Mouse (Mus musculus): ENCODE data around the gene Arfgap2. TPM values are rescaled to one million over a fixed set of nuclear protein-coding genes. Genes with fewer than 3 reads are reported as not detected.
"Not testable (repeated sequence)": the region's sequence is repeated elsewhere in the genome, so short reads cannot be mapped to it uniquely, and the experiment has no call there.

The Arfgap2 gene
- total and polyA plus RNA-seq, 3 experiments, result 35.0 to 58.2 (median 54.7) TPM

DNA sequence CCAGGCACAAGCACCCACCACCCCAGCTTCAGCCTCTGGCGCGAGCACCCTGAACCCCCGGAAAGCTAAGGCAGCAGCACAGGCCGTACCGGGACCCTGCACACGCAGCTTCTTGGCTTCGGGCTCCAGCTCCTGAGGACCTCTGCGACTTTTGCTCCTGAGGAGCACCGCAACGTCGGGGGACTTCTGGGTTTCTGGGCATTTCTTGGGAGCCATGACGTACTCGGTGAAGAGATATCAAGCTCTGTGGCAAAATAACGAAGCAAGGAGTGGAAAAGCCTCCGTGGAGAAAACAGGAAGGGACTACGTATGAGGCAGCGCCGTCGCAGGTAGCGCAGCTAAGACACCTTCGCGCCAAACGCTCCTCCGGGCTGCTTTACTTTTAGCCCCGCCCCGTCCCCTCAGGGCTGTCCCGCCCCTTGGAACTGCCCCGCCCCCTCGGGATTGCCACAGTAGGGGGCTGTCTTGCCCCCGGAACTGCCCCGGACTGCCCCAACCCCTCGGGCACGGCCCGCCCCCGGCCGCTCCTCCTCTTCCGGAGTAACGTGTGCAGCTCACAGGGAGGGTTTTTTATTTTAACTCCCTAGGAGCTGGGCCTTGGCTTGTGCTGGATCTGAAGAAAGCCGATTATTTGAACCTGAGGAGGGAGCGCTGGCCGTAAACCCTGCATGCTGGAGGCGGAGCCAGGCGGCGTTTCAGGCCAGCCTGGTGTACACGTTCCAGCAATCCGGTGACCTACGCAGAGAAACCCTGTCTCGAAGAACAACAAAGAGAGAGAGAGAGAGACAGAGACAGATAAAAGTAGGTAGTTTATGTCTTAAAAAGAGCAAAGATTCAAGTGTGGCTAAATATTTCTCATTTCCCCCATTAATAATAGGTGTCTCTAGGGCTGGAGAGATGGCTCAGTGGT lies 27.9 kb upstream of the Arfgap2 start, which contains the start of gene Ddb2:
Gene Ddb2 (minus strand): TSS at position 382 of the 910 bp plus-strand sequence.
- Histone ChIP-seq H3K4me1 (ENCODE audit: control insufficient read depth, insufficient read depth, low read length) (peaks cover 3% of the 10 kb centered on the region), H3K4me3 (peak within 1 kb of the TSS; percentile 66), H3K27ac (peak within 1 kb of the TSS; percentile 82), H3K27me3 (ENCODE audit: control insufficient read depth, insufficient read depth, low read length) (no peaks in the 10 kb centered on the region), H3K79me2 (replicated peaks; ENCODE audit: control insufficient read depth, insufficient read depth, low read length) (no peaks in the 10 kb centered on the region), H3K9ac (ENCODE audit: low read depth, low read length) (peak within 1 kb of the TSS; percentile 83), H3K36me3 (ENCODE audit: control insufficient read depth, insufficient read depth, low read length) (no peaks in the 10 kb centered on the region)
- peak; percentile 91 to 92 for DNase-seq
- TF ChIP-seq CTCF (IDR thresholded peaks at IDR 0.05), result no peak
- TF ChIP-seq EP300 (IDR thresholded peaks at IDR 0.05; ENCODE audit: insufficient read depth, low read depth, low read length), result 0 out of 2 replicates have a peak, but pooled peaks have one; percentile 6
- TF ChIP-seq POLR2A (IDR thresholded peaks at IDR 0.05; ENCODE audit: insufficient read depth, low read depth, low read length), result peak; percentile 68
- under 1% methylated on average over 48 of the region's 48 CpGs for WGBS
- intact Hi-C loops (cut with DNase I), result loop anchor here (1.0 to 5.0 kb wide), 3 partner anchors 20 to 122 kb away; partner anchors contain the start of genes Acp2 and Nr1h3

DNA sequence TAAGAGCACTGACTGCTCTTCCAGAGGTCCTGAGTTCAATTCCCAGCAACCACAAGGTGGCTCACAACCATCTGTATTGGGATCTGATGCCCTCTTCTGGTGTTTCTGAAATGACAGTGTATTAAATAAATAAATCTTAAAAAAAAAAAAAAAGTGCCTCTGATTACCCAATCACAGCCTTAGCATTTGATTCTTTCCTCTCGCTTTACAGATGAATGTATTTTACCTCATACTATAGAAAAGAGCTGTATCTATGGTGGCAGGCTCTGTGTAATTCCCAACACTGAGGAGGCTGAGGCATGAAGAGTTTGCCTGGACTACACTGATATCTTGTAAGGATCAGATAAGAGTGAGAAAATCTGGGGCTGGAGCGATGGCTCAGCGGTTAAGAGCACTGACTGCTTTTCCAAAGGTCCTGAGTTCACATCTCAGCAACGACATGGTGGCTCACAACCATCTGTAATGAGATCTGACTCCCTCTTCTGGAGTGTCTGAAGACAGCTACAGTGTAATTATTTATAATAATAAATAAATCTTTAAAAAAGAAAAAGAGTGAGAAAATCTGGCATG lies 27.2 kb upstream of the Arfgap2 start:
- WGBS, result 18% methylated on average over 4 of the region's 4 CpGs

DNA sequence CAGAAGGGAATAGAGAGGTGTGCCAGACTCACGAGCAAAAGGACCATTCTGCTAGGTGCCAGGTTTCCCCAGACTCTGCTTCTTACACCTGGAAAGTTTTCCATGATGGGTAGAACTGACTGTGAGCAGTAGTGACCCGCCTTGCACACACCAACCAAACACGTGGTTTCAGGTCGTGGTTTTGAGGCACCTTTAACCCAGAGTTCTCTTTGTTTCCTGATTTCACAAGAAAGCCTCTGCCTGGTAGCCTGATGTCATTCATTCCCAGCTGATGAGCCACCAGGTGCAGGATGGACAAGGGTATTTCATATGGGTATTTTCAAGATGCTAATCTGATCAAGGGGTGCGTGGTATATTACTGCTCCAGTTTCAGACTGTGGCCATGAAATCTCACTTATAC lies 22.2 kb upstream of the Arfgap2 start:
- intact Hi-C loops (cut with DNase I), result no loop called here
- no peaks in the 10 kb centered on the region for H3K27me3 ChIP-seq (ENCODE audit: control insufficient read depth, insufficient read depth, low read length)
- H3K36me3 ChIP-seq (ENCODE audit: control insufficient read depth, insufficient read depth, low read length), result no peaks in the 10 kb centered on the region
- TF ChIP-seq EP300 (IDR thresholded peaks at IDR 0.05; ENCODE audit: insufficient read depth, low read depth, low read length), result no peak
- no peak for TF ChIP-seq CTCF (IDR thresholded peaks at IDR 0.05)
- TF ChIP-seq POLR2A (IDR thresholded peaks at IDR 0.05; ENCODE audit: insufficient read depth, low read depth, low read length), result no peak
- H3K79me2 ChIP-seq (replicated peaks; ENCODE audit: control insufficient read depth, insufficient read depth, low read length), result no peaks in the 10 kb centered on the region
- 63% methylated on average over 5 of the region's 5 CpGs for WGBS
- no peak overlapping the region for H3K9ac ChIP-seq (ENCODE audit: low read depth, low read length)
- H3K4me3 ChIP-seq, result no peak overlapping the region
- peaks cover 2% of the 10 kb centered on the region for H3K4me1 ChIP-seq (ENCODE audit: control insufficient read depth, insufficient read depth, low read length)
- no peak for DNase-seq
- H3K27ac ChIP-seq, result no peak overlapping the region

More for the DNA sequence above, 27.2 kb upstream of the Arfgap2 start:
- not testable (repeated sequence) for H3K4me1 ChIP-seq (ENCODE audit: control insufficient read depth, insufficient read depth, low read length); H3K9ac ChIP-seq (ENCODE audit: low read depth, low read length); H3K79me2 ChIP-seq (replicated peaks; ENCODE audit: control insufficient read depth, insufficient read depth, low read length); H3K27me3 ChIP-seq (ENCODE audit: control insufficient read depth, insufficient read depth, low read length); H3K36me3 ChIP-seq (ENCODE audit: control insufficient read depth, insufficient read depth, low read length); DNase-seq
- TF ChIP-seq CTCF (IDR thresholded peaks at IDR 0.05) (peak; percentile 64), EP300 (IDR thresholded peaks at IDR 0.05; ENCODE audit: insufficient read depth, low read depth, low read length) (0 out of 2 replicates have a peak, but pooled peaks have one; percentile 0)
- Histone ChIP-seq H3K4me3 (peak overlapping the region; percentile 54), H3K27ac (peak overlapping the region; percentile 82)
- intact Hi-C loops (cut with DNase I), result loop anchor here (1.0 to 5.0 kb wide), 3 partner anchors 19 to 122 kb away; partner anchors contain the start of genes Acp2 and Nr1h3

DNA sequence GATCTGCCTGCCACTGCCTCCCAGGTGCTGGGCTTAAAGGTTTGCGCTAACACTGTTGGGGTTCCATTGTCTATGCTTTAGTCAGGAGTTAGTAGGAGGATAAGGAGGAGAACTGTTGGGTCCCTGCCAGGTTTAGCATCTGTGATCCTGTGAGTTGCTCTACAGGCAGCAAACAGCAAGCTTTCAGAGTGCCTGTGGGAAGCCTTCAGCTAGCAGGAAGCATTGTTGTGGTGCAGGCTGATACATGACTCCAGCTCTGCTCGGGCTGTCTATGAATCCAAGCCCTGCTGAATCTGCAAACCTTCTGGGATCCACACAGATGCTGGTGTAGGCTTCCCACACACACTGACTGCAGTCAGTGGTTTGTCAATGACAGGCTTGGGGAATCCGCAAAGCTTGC lies 21.4 kb upstream of the Arfgap2 start:
- 56% methylated on average over 3 of the region's 3 CpGs for WGBS
- no peak overlapping the region for H3K9ac ChIP-seq (ENCODE audit: low read depth, low read length)
- intact Hi-C loops (cut with DNase I), result no loop called here
- TF ChIP-seq CTCF (IDR thresholded peaks at IDR 0.05) (no peak), EP300 (IDR thresholded peaks at IDR 0.05; ENCODE audit: insufficient read depth, low read depth, low read length) (no peak), POLR2A (IDR thresholded peaks at IDR 0.05; ENCODE audit: insufficient read depth, low read depth, low read length) (no peak)
- no peaks in the 10 kb centered on the region for H3K4me1 ChIP-seq (ENCODE audit: control insufficient read depth, insufficient read depth, low read length)
- no peak overlapping the region for H3K4me3 ChIP-seq
- no peaks in the 10 kb centered on the region for H3K27me3 ChIP-seq (ENCODE audit: control insufficient read depth, insufficient read depth, low read length)
- H3K36me3 ChIP-seq (ENCODE audit: control insufficient read depth, insufficient read depth, low read length), result no peaks in the 10 kb centered on the region
- H3K27ac ChIP-seq, result no peak overlapping the region
- no peaks in the 10 kb centered on the region for H3K79me2 ChIP-seq (replicated peaks; ENCODE audit: control insufficient read depth, insufficient read depth, low read length)
- no peak for DNase-seq

DNA sequence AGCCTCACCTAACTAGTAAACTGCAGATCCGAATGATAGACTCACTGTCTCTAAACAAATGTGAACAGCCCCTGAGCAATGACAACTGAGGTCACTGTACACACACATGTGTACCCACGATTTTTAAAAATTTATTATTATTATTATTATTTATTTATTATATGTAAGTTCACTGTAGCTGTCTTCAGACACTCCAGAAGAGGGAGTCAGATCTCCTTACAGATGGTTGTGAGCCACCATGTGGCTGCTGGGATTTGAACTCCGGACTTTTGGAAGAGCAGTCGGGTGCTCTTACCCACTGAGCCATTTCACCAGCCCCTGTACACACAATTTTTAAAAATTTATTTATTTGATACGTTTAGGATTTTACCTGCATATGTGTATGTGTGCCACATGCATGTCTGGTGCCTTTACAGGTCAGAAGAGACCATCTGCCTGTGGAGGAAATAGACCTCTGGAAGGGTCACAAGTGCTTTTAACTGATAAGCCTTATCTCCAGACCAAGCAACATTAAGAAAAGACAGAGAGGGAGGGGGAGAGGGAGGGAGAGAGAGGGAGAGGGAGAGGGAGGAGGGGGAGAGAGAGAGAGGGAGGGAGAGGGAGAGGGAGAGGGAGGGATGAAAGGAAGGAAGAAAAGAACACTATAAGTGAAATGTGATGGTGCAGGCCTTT lies 20.1 kb upstream of the Arfgap2 start:
- Histone ChIP-seq H3K4me3 (no peak overlapping the region), H3K9ac (ENCODE audit: low read depth, low read length) (no peak overlapping the region), H3K4me1 (ENCODE audit: control insufficient read depth, insufficient read depth, low read length) (no peaks in the 10 kb centered on the region), H3K27me3 (ENCODE audit: control insufficient read depth, insufficient read depth, low read length) (no peaks in the 10 kb centered on the region), H3K79me2 (replicated peaks; ENCODE audit: control insufficient read depth, insufficient read depth, low read length) (no peaks in the 10 kb centered on the region), H3K27ac (no peak overlapping the region), H3K36me3 (ENCODE audit: control insufficient read depth, insufficient read depth, low read length) (no peaks in the 10 kb centered on the region)
- TF ChIP-seq CTCF (IDR thresholded peaks at IDR 0.05), result no peak
- no peak for TF ChIP-seq POLR2A (IDR thresholded peaks at IDR 0.05; ENCODE audit: insufficient read depth, low read depth, low read length)
- no peak for TF ChIP-seq EP300 (IDR thresholded peaks at IDR 0.05; ENCODE audit: insufficient read depth, low read depth, low read length)
- DNase-seq, result no peak
- intact Hi-C loops (cut with DNase I), result no loop called here
- WGBS, result 73% methylated on average over 5 of the region's 5 CpGs
